Mouse (Mus musculus) kidney, embryonic 14.5 days (tissue): Measurements from ENCODE around the gene Ficd. TPM values are rescaled to one million over a fixed set of nuclear protein-coding genes. Genes with fewer than 3 reads are reported as not detected.

Experiments used
- ATAC-seq: fragments of 200-750 bp; cut with Nextera tagmentation; 2 replicates; pipeline ENCODE4 v1.8.0; 2017; ENCODE audit warnings: moderate number of reproducible peaks, mild to moderate bottlenecking, moderate TSS enrichment, moderate library complexity; ENCODE audit not compliant: low FRiP score, low TSS enrichment
- H3K27ac ChIP-seq: fragments of 300-500 bp; sonication (generic); 2 replicates; pipeline ENCODE4 v1.5.1; 2014; ENCODE audit warnings: low read depth, mild to moderate bottlenecking, low read length, moderate library complexity, mixed read lengths
- H3K27me3 ChIP-seq: fragments of 300-500 bp; sonication (generic); 2 replicates; pipeline ENCODE4 v1.6.1; 2014; ENCODE audit warnings: mild to moderate bottlenecking, low read length; ENCODE audit not compliant: control insufficient read depth, insufficient read depth
- H3K36me3 ChIP-seq: fragments of 300-500 bp; sonication (generic); 2 replicates; pipeline ENCODE4 v1.6.1; 2014; ENCODE audit warnings: low read length, mixed read lengths; ENCODE audit not compliant: control insufficient read depth, insufficient read depth
- H3K4me1 ChIP-seq: fragments of 300-500 bp; sonication (generic); 2 replicates; pipeline ENCODE4 v1.6.1; 2014; ENCODE audit warnings: low read length, mixed read lengths; ENCODE audit not compliant: control insufficient read depth, insufficient read depth
- H3K4me2 ChIP-seq: fragments of 300-500 bp; sonication (generic); replicated peaks from 2 replicates; pipeline ENCODE4 v1.6.1; 2014; ENCODE audit warnings: low read depth, mild to moderate bottlenecking, low read length
- H3K4me3 ChIP-seq: fragments of 300-500 bp; sonication (generic); 2 replicates; pipeline ENCODE4 v1.5.1; 2014; ENCODE audit warnings: mild to moderate bottlenecking, low read length
- H3K9ac ChIP-seq: fragments of 300-500 bp; sonication (generic); 2 replicates; pipeline ENCODE4 v1.6.1; 2014; ENCODE audit warnings: low read depth, mild to moderate bottlenecking, low read length, moderate library complexity
- H3K9me3 ChIP-seq: fragments of 300-500 bp; sonication (generic); 2 replicates; pipeline ENCODE4 v1.6.1; 2016; ENCODE audit warnings: low read length; ENCODE audit not compliant: control insufficient read depth
- WGBS: fragments of 180-500 bp; shearing (Covaris S2); extraction: QIAGEN DNeasy Blood & Tissue Kit; methylation state at CpG from one replicate; pipeline ENCODE4 v1.1.7; 2014; 5-methylcytosine and 5-hydroxymethylcytosine counted together
- polyA plus RNA-seq: library from polyadenylated mRNA; unstranded; fragments of >200 nt; fragmentation: Nextera tagmentation; extraction: Ambion mirVana; gene quantifications from 2 replicates; pipeline ENCODE4 v1.2.1, GENCODE M21; 2014

The Ficd gene
- polyA plus RNA-seq, 1 experiment from 2014 or later, result 4.3 TPM

- 80% methylated on average over 6 of the region's 6 CpGs for WGBS
- no peak for ATAC-seq
Observed at GRCm38 (mm10) chr5:113726618-113727017, 9.0 kb upstream of the Ficd start.

GRCm38 (mm10) chr5:113727238-113727637, 8.4 kb upstream of the Ficd start:
- Histone ChIP-seq H3K4me1 (no peaks in the 10 kb centered on the region), H3K4me3 (no peak overlapping the region), H3K27me3 (no peaks in the 10 kb centered on the region), H3K36me3 (no peaks in the 10 kb centered on the region), H3K9ac (no peak overlapping the region), H3K4me2 (no peak overlapping the region), H3K27ac (no peak overlapping the region), H3K9me3 (no peaks in the 10 kb centered on the region)
- 65% methylated on average over 12 of the region's 12 CpGs for WGBS
- no peak for ATAC-seq

More at GRCm38 (mm10) chr5:113726618-113727017, 9.0 kb upstream of the Ficd start:
- H3K36me3 ChIP-seq, result no peaks in the 10 kb centered on the region
- no peaks in the 10 kb centered on the region for H3K4me1 ChIP-seq
- H3K27me3 ChIP-seq, result no peaks in the 10 kb centered on the region
- H3K4me3 ChIP-seq, result no peak overlapping the region
- no peak overlapping the region for H3K27ac ChIP-seq
- H3K4me2 ChIP-seq, result no peak overlapping the region
- no peaks in the 10 kb centered on the region for H3K9me3 ChIP-seq
- no peak overlapping the region for H3K9ac ChIP-seq

GRCm38 (mm10) chr5:113728011-113728410, 7.6 kb upstream of the Ficd start:
- Histone ChIP-seq H3K9me3 (no peaks in the 10 kb centered on the region), H3K9ac (no peak overlapping the region), H3K4me1 (no peaks in the 10 kb centered on the region), H3K27ac (no peak overlapping the region), H3K27me3 (no peaks in the 10 kb centered on the region), H3K36me3 (no peaks in the 10 kb centered on the region), H3K4me3 (no peak overlapping the region), H3K4me2 (no peak overlapping the region)
- no peak for ATAC-seq
- 71% methylated on average over 7 of the region's 7 CpGs for WGBS

- 86% methylated on average over 7 of the region's 7 CpGs for WGBS
- H3K9me3 ChIP-seq, result no peaks in the 10 kb centered on the region
- ATAC-seq, result no peak
- no peak overlapping the region for H3K4me2 ChIP-seq
- H3K27me3 ChIP-seq, result no peaks in the 10 kb centered on the region
- no peaks in the 10 kb centered on the region for H3K36me3 ChIP-seq
- H3K27ac ChIP-seq, result no peak overlapping the region
- H3K4me3 ChIP-seq, result no peak overlapping the region
- no peaks in the 10 kb centered on the region for H3K4me1 ChIP-seq
- H3K9ac ChIP-seq, result no peak overlapping the region
Observed at GRCm38 (mm10) chr5:113728691-113729090, 6.9 kb upstream of the Ficd start.

- Histone ChIP-seq H3K36me3 (no peaks in the 10 kb centered on the region), H3K4me2 (no peak overlapping the region), H3K4me1 (no peaks in the 10 kb centered on the region; the same call in 1 of the 2 replicates), H3K4me3 (no peak overlapping the region), H3K27me3 (no peaks in the 10 kb centered on the region), H3K9me3 (no peaks in the 10 kb centered on the region), H3K9ac (no peak overlapping the region), H3K27ac (no peak overlapping the region)
- no peak for ATAC-seq
- WGBS, result 36% methylated on average over 7 of the region's 7 CpGs
Observed at GRCm38 (mm10) chr5:113730641-113731121, 4.9 kb upstream of the Ficd start.

- ATAC-seq, result no peak
- WGBS, result 86% methylated on average over 7 of the region's 7 CpGs
- no peak overlapping the region for H3K4me2 ChIP-seq
- no peak overlapping the region for H3K9ac ChIP-seq
- no peak overlapping the region for H3K4me3 ChIP-seq
- no peaks in the 10 kb centered on the region for H3K27me3 ChIP-seq
- no peaks in the 10 kb centered on the region; the same call in 1 of the 2 replicates for H3K4me1 ChIP-seq
- H3K27ac ChIP-seq, result no peak overlapping the region
- H3K36me3 ChIP-seq, result no peaks in the 10 kb centered on the region
- no peaks in the 10 kb centered on the region for H3K9me3 ChIP-seq
Observed at GRCm38 (mm10) chr5:113731174-113731573, 4.4 kb upstream of the Ficd start.

- H3K4me3 ChIP-seq, result no peak overlapping the region
Observed at GRCm38 (mm10) chr5:113732182-113732581, 3.4 kb upstream of the Ficd start.

GRCm38 (mm10) chr5:113734376-113734775, 1.2 kb upstream of the Ficd start:
- Histone ChIP-seq H3K9ac (no peak overlapping the region), H3K27ac (no peak overlapping the region), H3K4me1 (peaks cover 7% of the 10 kb centered on the region), H3K4me3 (no peak overlapping the region), H3K36me3 (peaks cover 14% of the 10 kb centered on the region), H3K4me2 (no peak overlapping the region), H3K27me3 (no peaks in the 10 kb centered on the region), H3K9me3 (no peaks in the 10 kb centered on the region)
- 77% methylated on average over 5 of the region's 5 CpGs for WGBS
- ATAC-seq, result no peak

More at GRCm38 (mm10) chr5:113732182-113732581, 3.4 kb upstream of the Ficd start:
- Histone ChIP-seq H3K9ac (no peak overlapping the region), H3K36me3 (no peaks in the 10 kb centered on the region), H3K4me1 (peaks cover 7% of the 10 kb centered on the region), H3K27me3 (no peaks in the 10 kb centered on the region), H3K9me3 (no peaks in the 10 kb centered on the region), H3K4me2 (no peak overlapping the region), H3K27ac (no peak overlapping the region)
- no peak for ATAC-seq
- WGBS, result 23% methylated on average over 6 of the region's 6 CpGs

GRCm38 (mm10) chr5:113735023-113735344, 619 bp upstream of the Ficd start:
- peak overlapping the region; percentile 48 for H3K4me2 ChIP-seq
- no peak for ATAC-seq
- H3K4me3 ChIP-seq, result peak overlapping the region; percentile 65
- peak overlapping the region; percentile 70 for H3K9ac ChIP-seq
- no peaks in the 10 kb centered on the region for H3K9me3 ChIP-seq
- WGBS, result 37% methylated on average over 7 of the region's 7 CpGs
- peak overlapping the region; percentile 78 for H3K27ac ChIP-seq
- H3K36me3 ChIP-seq, result peaks cover 17% of the 10 kb centered on the region
- H3K4me1 ChIP-seq, result peaks cover 7% of the 10 kb centered on the region
- no peaks in the 10 kb centered on the region for H3K27me3 ChIP-seq
